Mouse (Mus musculus) small intestine, adult 2 months (tissue): ENCODE results near the gene Timm10.

Experiments used
- CTCF ChIP-seq: fragments of 200-500 bp; IDR thresholded peaks from 2 replicates; pipeline ENCODE4 v1.5.1; 2012; ENCODE audit warnings: low read depth, mild to moderate bottlenecking, control low read depth, inconsistent platforms, low read length, moderate library complexity, mixed read lengths; ENCODE audit not compliant: insufficient replicate concordance, insufficient read length; ENCODE audit errors: extremely low read depth
- POLR2A ChIP-seq: fragments of 200-500 bp; IDR thresholded peaks from 2 replicates; pipeline ENCODE4 v1.6.1; 2012; ENCODE audit warnings: low read depth, mild to moderate bottlenecking, control low read depth, inconsistent platforms, low read length, moderate library complexity

GRCm38 (mm10) chr2:84798493-84798921 lies 28.3 kb upstream of the Timm10 start, which contains the start of gene Ube2l6:
- TF ChIP-seq CTCF (no peak), POLR2A (peak; percentile 43)
